Mouse (Mus musculus) adrenal gland, adult 8-10 months (tissue): Measurements from ENCODE around the gene Usp18. TPM values are rescaled to one million over a fixed set of nuclear protein-coding genes. Genes with fewer than 3 reads are reported as not detected.
A peak's percentile ranks its signal among the peaks of the same experiment; 100 is the strongest.

Experiments used
- DNase-seq: peaks from one replicate; pipeline ENCODE4 v3.0.0; 2022
- total RNA-seq, 4 experiments: library from RNA; stranded (reverse); gene quantifications; 2 replicates each; pipeline ENCODE4 v1.2.4; 2022

Gene Usp18
- total RNA-seq, 4 experiments from 2014 or later: 2.1 to 4.1 (median 3.3) TPM

DNA sequence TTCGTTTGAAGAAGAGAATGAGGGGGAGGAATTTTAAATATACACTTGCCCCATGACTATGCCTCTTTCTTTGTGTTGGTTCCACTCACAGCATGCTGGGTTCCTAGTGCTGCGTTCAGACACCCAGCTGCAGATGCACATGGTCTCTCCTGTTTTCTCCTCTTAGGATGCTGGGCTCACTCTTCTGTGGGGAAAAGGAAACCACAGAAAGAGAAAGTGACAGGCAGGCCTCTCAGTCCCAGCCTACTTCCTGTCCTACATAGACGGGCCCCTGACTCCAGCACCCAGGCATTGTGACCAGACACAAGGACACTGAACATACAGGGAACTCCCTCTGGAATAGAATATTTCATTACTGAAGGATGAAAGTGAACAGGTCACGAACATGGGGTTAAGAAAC is 19.7 kb upstream of the Usp18 start:
- no peak for DNase-seq

GRCm38 (mm10) chr6:121226744-121227143 is 19.0 kb upstream of the Usp18 start:
- no peak for DNase-seq

DNA sequence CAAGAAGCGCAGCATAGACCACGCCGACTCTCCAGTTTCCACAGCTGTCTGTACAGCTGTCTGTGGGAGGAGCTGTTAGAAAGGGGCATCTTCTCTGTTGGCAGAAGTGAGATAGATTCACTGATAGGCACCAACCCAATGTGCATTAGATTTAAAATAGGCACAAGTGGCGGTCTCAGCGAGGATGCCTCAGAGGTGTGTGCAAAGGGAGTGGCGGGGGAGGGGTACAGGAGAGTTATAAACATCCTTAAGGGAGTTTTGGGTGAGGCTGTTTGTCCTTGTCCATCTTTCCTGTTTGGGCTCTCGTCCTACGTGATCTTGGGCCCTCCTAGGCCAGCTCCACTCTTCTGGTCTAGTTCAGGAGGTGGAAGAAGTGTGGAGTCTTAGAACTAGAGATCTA is 17.3 kb upstream of the Usp18 start:
- no peak for DNase-seq

- DNase-seq: no peak
These were observed 13.1 kb upstream of the Usp18 start for GRCm38 (mm10) chr6:121232652-121233051.

DNA sequence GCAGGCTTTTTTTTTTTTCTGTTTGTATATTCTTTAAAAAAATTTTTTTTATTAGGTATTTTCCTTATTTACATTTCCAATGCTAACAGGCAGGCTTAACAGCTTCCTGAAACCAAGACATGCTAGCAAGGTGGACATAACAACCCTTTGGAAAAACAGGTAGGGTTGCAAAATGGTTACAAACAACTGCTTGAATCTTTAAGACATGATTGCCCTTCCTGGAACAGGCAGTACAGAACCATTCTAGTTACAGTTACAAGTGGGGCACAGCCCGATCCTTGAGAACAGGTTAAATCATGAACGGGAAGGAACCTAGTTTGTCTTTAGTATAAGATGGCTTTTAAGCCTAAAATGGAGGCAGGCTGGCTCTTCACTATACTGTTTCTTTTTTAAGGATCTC is 9.3 kb upstream of the Usp18 start:
- DNase-seq: no peak

GRCm38 (mm10) chr6:121238209-121238608 is 7.5 kb upstream of the Usp18 start:
- no peak for DNase-seq

DNA sequence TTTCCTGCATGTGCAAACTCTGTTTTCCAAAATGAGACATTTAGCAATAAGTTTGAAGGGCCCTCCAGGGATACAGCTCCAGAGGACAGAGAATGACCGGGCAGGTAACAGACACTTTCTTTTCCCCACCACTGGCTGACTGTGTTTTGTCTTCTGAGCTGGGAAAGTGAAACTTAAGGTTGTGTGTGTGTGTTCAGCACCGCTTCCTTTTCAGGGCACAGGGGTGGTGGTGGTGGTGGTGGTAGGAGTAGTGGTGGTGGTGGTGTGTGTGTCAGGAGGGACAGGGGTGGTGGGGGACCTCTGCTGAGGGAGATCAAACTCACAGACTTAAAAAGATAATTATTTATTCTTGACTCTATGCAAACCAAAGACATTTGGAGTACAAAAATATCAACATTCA is 3.9 kb upstream of the Usp18 start:
- no peak for DNase-seq

DNA sequence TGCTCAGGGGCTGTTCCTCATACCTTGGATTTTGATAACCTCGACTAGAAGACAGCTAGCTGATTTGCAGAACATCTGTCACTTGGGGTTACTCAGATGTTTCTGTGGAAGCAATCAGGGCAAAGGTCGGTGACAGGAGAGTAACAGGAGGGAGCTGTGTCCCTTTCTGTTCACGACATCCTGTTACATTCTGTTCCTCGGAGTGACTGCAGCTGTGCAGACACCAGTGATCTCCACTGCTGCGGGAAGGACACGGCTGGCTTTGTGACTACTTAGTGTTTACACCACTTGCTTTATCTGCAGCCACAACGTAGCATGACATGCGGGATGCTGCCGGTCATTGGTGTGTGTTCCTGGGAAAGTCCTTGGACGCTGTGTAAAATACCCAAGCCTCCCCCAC is 2.5 kb upstream of the Usp18 start:
- no peak for DNase-seq

DNA sequence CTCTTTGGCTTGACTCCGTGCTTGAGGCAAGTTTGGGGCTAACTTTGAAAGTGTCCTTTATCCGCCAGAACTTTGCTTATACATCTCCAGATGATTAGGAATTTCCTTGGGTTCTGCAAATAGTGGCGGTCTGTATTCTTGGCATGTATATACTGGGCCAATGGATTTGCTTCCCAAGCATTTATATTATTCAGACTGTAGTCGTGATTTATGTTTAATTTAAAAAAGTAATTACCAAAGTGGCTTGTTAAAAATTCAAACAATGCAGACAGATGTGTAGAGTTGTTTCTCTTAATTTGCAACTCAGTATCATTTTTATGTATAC is 293 bp downstream of the Usp18 start:
- no peak for DNase-seq

GRCm38 (mm10) chr6:121250406-121250805 is 4.7 kb downstream of the Usp18 start:
- no peak for DNase-seq

- DNase-seq: no peak
These were observed 5.5 kb downstream of the Usp18 start for GRCm38 (mm10) chr6:121251256-121251655.

DNA sequence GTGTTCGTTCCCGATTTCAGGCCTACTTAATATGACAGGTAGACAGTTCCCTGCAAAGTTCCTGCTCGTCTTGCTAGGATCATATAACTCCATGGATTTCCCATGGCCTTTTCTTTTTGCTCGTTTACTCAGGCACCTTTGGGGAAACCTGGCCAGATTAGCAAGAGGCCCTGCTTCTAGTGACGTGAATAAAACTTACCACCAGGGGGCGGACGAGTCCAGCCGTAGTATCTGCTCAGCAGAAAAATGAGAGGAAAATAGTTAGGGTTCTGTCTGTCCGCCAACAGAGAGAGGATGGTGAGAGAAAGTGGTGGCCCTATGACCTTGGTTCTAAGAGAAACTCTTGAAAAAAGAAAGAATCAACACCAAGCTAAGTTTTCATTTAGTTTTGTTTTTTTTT is 14.8 kb downstream of the Usp18 start:
- peak; percentile 36 for DNase-seq

DNA sequence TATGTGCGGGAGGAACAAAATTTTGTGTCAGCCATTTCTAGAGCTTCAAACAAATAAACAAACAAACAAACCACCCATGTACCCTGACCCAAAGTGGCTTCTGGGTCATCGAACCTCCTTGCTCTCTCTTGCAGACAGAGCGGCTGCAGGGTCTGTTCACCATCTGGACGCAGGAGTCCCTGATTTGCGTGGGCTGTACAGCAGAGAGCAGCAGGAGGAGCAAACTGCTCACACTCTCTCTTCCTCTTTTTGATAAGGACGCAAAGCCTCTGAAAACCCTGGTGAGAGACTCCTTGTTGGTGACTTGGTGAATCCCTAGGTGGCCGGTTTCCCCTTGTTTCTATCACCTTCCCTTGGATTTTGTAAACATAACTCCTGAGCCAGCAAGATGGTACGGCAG is 15.5 kb downstream of the Usp18 start:
- DNase-seq: no peak

DNA sequence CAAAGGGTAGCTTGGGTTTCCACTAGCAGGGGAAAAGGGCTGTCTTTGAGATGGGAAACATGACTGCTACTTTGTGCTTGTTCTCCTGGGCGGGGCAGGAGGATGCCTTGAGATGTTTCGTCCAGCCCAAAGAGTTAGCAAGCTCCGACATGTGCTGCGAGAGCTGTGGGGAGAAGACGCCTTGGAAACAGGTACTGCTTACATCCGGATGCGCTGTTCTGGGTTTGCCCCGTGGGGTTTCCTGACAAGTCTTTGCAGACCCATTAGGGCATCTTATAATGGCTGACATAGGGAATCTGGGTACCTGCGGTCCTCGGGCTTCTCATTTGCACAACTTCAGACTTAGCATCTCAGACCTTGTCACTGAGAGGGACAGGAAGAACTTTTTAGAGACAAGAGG is 16.3 kb downstream of the Usp18 start:
- DNase-seq: no peak

DNA sequence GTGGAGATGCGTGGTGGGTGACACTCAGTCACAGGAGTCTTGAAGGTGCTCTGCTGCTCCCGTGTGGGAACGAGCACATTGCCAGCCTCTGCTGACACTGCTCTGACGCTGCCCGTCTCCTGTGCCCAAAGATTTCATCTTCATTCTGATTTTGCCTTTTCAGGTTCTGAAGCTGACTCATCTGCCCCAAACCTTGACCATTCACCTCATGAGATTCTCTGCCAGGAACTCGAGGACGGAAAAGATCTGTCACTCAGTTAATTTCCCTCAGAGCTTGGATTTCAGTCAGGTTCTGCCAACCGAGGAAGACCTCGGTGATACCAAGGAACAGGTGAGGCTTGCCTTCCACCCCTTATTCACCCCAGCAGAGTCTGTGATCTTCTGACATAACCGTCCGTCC is 16.8 kb downstream of the Usp18 start:
- DNase-seq: peak; percentile 42

DNA sequence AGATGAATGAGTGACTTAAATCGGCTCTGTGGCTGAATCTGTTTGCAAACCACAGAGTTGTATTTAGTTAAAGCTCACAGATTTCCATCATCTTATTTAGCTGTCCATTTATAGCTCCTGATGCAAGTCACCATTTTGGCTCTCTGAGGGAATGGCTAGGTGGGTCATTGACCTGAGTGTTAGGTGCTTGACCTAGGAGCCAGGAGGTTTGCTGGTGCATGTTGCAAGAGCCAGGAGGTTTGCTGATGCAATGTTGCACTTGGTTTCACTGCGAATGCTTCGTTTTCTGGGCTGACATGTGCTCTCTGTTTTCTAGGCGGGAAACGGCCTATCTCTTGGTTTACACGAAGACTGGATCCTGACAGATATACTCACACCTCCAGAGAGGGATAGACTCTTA is 24.4 kb downstream of the Usp18 start:
- DNase-seq: no peak

DNA sequence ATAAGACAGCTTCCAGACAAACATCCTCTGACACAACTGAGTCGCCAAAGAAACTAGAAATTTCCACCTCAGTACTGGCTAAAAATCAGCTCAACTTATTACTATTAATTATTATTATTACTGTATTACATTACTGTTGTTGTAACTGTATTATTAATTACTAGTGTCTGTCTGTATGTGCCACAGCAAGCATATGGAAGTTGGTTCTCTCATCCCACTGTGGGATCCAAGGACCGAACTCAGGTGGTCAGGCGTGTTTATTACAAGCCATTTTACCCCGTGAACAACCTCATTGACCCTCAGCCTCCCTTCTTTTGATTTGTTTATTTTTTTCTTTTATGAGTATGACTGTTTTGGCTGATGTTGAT is 26.0 kb downstream of the Usp18 start:
- no peak for DNase-seq

GRCm38 (mm10) chr6:121272075-121272800 is 26.5 kb downstream of the Usp18 start:
- peak; percentile 76 for DNase-seq

- DNase-seq: no peak
These were observed 28.6 kb downstream of the Usp18 start for GRCm38 (mm10) chr6:121274356-121274755.

- DNase-seq: no peak
These were observed 38.4 kb downstream of the Usp18 start for GRCm38 (mm10) chr6:121284132-121284531.

GRCm38 (mm10) chr6:121299317-121299716 is 53.6 kb downstream of the Usp18 start:
- peak; percentile 26 for DNase-seq

DNA sequence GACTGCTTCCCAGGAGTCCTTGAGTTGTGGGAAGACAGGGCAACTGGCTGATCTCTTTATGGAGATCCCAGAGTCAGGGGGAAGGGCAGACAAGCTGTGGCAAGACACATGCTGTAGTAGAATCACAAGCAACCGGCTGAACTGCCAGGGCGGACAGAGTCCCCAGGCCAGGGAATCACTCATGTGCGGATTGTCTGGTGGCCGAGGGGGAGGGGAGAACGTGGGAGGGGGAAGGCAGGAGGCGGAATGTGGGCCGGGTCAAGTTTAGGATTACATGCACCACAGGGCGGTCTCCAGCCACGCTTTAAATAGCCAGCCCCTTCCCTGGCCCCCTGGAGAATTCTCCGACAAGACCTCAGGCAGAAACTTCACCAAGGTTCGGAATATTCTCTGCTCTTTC is 54.2 kb downstream of the Usp18 start, which contains the start of gene Slc6a13:
TSS of gene Slc6a13 (plus strand) at position 274 of the 400 bp plus-strand sequence.
- no peak for DNase-seq

DNA sequence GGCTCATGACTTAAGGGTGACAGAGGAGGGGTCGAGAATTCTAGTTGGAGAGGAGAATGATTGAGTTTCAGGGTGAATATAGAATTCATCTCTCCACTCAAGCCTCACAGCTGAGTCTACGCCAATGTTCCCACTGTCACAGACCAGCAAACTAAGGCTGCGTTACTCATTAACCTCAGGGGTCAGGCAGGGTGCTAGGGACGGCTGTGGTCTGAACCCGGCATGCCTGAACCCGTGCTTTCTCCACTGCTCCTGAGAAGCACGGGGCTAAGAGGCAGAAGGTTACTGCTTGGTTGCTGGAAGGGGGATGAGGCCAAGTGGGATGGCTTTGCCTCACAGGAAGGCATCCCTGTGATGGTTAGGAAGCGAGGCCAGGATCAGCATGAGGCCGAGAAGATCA is 54.8 kb downstream of the Usp18 start:
- no peak for DNase-seq

DNA sequence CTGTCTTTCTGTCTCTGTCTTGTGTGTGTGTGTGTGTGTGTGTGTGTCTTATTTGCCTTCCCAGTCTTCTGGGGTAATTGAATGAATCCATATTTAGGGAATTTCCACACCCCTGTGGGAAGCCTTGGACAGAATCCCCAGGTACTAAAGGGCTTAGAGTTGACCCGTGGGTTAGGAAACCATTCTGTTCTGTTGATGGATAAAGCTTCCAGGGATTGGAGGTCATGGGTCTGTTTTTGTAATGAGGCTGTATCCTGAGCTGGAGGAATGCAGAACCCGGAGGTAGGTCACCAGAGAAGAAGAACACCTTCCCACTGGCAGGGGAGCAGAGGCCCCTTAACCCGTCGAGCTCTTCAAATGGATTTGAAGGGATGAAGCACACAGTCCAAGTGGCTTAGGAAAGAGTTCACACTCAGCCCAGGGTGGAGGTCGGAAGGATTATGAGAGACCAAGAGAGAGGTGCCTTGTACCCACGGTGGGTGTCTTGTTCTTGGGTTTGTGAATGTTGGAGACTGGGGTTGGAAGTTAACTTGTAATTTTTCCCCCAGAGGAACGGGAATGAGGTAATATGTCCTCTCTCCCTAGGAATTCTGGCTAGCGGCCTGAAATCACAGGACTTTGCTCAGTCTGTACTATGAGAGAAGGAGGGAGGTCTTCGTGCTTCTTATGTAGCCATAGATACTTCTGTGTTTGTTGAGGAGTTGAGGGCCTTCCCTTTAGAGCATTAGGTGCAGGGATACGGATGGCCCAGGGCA is 57.9 kb downstream of the Usp18 start:
- DNase-seq: no peak
